Mouse (Mus musculus) CH12.LX (cell line): ENCODE results near the gene Hibch. TPM values are rescaled to one million over a fixed set of nuclear protein-coding genes. Genes with fewer than 3 reads are reported as not detected.
"Not testable (repeated sequence)": the region's sequence is repeated elsewhere in the genome, so short reads cannot be mapped to it uniquely, and the experiment has no call there.

Source experiments
- DNase-seq: peaks from one replicate; pipeline ENCODE4 v3.0.0-alpha.2; 2013; ENCODE audit errors: extremely low read depth
- H3K27ac ChIP-seq: 2 replicates; pipeline ENCODE4 v1.5.1; 2012; ENCODE audit warnings: low read depth, mild to moderate bottlenecking, control low read depth, moderate library complexity; ENCODE audit not compliant: insufficient read depth
- H3K27me3 ChIP-seq: replicated peaks from 2 replicates; pipeline ENCODE3; 2012; ENCODE audit warnings: inconsistent platforms
- H3K36me3 ChIP-seq, 2 experiments: replicated peaks in 1 of 2; 2 replicates each; pipeline versions ENCODE3 to v1.6.1; 2012; ENCODE audit warnings: inconsistent platforms in 1 of 2, low read length in 1 of 2, mild to moderate bottlenecking in 1 of 2, mixed read lengths in 1 of 2, moderate library complexity in 1 of 2; ENCODE audit not compliant: control insufficient read depth in 1 of 2, insufficient read depth in 1 of 2
- H3K4me1 ChIP-seq, 2 experiments: 2 replicates each; pipeline ENCODE4 v1.6.1; 2012; ENCODE audit warnings: inconsistent platforms in 1 of 2, moderate library complexity in 1 of 2; ENCODE audit not compliant: insufficient read depth in 2 of 2, control insufficient read depth in 1 of 2
- H3K4me2 ChIP-seq: 2 replicates; pipeline ENCODE4 v1.6.1; 2012; ENCODE audit warnings: low read depth, mild to moderate bottlenecking, control low read depth; ENCODE audit not compliant: poor library complexity, insufficient read depth, severe bottlenecking
- H3K4me3 ChIP-seq, 3 experiments: fragments of 150-350 bp in 1 of 3; sonication (generic) in 1 of 3; replicated peaks in 1 of 3; 2 replicates each; pipeline versions ENCODE3 to v1.5.1; 2011 to 2012; ENCODE audit warnings: low read depth in 2 of 3, low read length in 2 of 3, mild to moderate bottlenecking in 2 of 3, moderate library complexity in 2 of 3, control low read depth in 1 of 3, improper control_type of control experiment in 1 of 3, inconsistent platforms in 1 of 3, mixed read lengths in 1 of 3; ENCODE audit not compliant: poor library complexity in 1 of 3
- H3K79me2 ChIP-seq: replicated peaks from 2 replicates; pipeline ENCODE4 v1.6.1; 2012; ENCODE audit warnings: mild to moderate bottlenecking, moderate library complexity; ENCODE audit not compliant: control insufficient read depth, poor library complexity, insufficient read depth, severe bottlenecking; ENCODE audit errors: extremely low read depth
- H3K9ac ChIP-seq: 2 replicates; pipeline ENCODE4 v1.6.1; 2012; ENCODE audit warnings: low read depth, mild to moderate bottlenecking, control low read depth, moderate library complexity; ENCODE audit not compliant: insufficient read depth
- H3K9me3 ChIP-seq: replicated peaks from 2 replicates; pipeline ENCODE3; 2012; ENCODE audit warnings: low read length, inconsistent platforms, mixed read lengths
- CTCF ChIP-seq, 2 experiments: IDR thresholded peaks in 1 of 2; conservative IDR thresholded peaks in 1 of 2; 2 replicates each; pipeline ENCODE4 v1.5.1; 2011 to 2012; ENCODE audit warnings: low read depth in 2 of 2, low read length in 2 of 2, improper control_type of control experiment in 1 of 2, inconsistent platforms in 1 of 2, mild to moderate bottlenecking in 1 of 2, moderate library complexity in 1 of 2
- EP300 ChIP-seq: IDR thresholded peaks from 2 replicates; pipeline ENCODE4 v1.6.1; 2011; ENCODE audit warnings: low read length, improper control_type of control experiment
- HCFC1 ChIP-seq: IDR thresholded peaks from 2 replicates; pipeline ENCODE4 v1.6.1; 2012; ENCODE audit warnings: low read depth, mild to moderate bottlenecking, inconsistent platforms, low read length, improper control_type of control experiment
- JUN ChIP-seq: IDR thresholded peaks from 2 replicates; pipeline ENCODE4 v1.6.1; 2011; ENCODE audit warnings: low read depth, mild to moderate bottlenecking, low read length, improper control_type of control experiment, moderate library complexity; ENCODE audit not compliant: insufficient read depth
- JUND ChIP-seq: conservative IDR thresholded peaks from 2 replicates; pipeline ENCODE4 v1.6.1; 2011; ENCODE audit warnings: low read depth, low read length, improper control_type of control experiment
- KAT2A ChIP-seq: IDR thresholded peaks from 2 replicates; pipeline ENCODE4 v1.6.1; 2012; ENCODE audit warnings: low read length, improper control_type of control experiment, inconsistent platforms; ENCODE audit not compliant: insufficient replicate concordance
- MAFK ChIP-seq: IDR thresholded peaks from 2 replicates; pipeline ENCODE4 v1.6.1; 2011; ENCODE audit warnings: low read length, improper control_type of control experiment; ENCODE audit not compliant: insufficient replicate concordance
- MAX ChIP-seq: IDR thresholded peaks from 2 replicates; pipeline ENCODE4 v1.6.1; 2011; ENCODE audit warnings: low read length, improper control_type of control experiment
- MYC ChIP-seq: IDR thresholded peaks from 2 replicates; pipeline ENCODE4 v1.6.1; 2011; ENCODE audit warnings: low read depth, mild to moderate bottlenecking, improper control_type of control experiment, low read length
- NELFE ChIP-seq: IDR thresholded peaks from 2 replicates; pipeline ENCODE4 v1.6.1; 2011; ENCODE audit warnings: low read depth, low read length, improper control_type of control experiment
- NRF1 ChIP-seq: IDR thresholded peaks from 2 replicates; pipeline ENCODE4 v1.6.1; 2014; ENCODE audit warnings: low read depth, mild to moderate bottlenecking, inconsistent platforms, low read length, improper control_type of control experiment, moderate library complexity
- PAX5 ChIP-seq: IDR thresholded peaks from 2 replicates; pipeline ENCODE4 v1.6.1; 2012; ENCODE audit warnings: low read length, inconsistent platforms, mixed read lengths
- POLR2A ChIP-seq: IDR thresholded peaks from 2 replicates; pipeline ENCODE4 v1.6.1; 2011; ENCODE audit warnings: low read depth, mild to moderate bottlenecking, improper control_type of control experiment, low read length
- POLR2AphosphoS2 ChIP-seq: IDR thresholded peaks from 2 replicates; pipeline ENCODE4 v1.6.1; 2011; ENCODE audit warnings: low read depth, low read length, improper control_type of control experiment
- RAD21 ChIP-seq: IDR thresholded peaks from 2 replicates; pipeline ENCODE4 v1.6.1; 2011; ENCODE audit warnings: low read depth, mild to moderate bottlenecking, low read length, improper control_type of control experiment, moderate library complexity
- RCOR1 ChIP-seq: conservative IDR thresholded peaks from 2 replicates; pipeline ENCODE4 v1.6.1; 2012; ENCODE audit warnings: low read depth, mild to moderate bottlenecking, inconsistent platforms, low read length, improper control_type of control experiment
- SMC3 ChIP-seq: IDR thresholded peaks from 2 replicates; pipeline ENCODE4 v1.6.1; 2011; ENCODE audit warnings: low read depth, low read length, improper control_type of control experiment
- TCF12 ChIP-seq: IDR thresholded peaks from 2 replicates; pipeline ENCODE4 v1.6.1; 2014; ENCODE audit warnings: low read depth, mild to moderate bottlenecking, inconsistent platforms, low read length, improper control_type of control experiment
- UBTF ChIP-seq: IDR thresholded peaks from 2 replicates; pipeline ENCODE4 v1.6.1; 2012; ENCODE audit warnings: low read depth, mild to moderate bottlenecking, inconsistent platforms, low read length, improper control_type of control experiment, moderate library complexity
- ZNF384 ChIP-seq: IDR thresholded peaks from 2 replicates; pipeline ENCODE4 v1.6.1; 2012; ENCODE audit warnings: low read depth, low read length, improper control_type of control experiment, inconsistent platforms
- dilution Hi-C: fragments of 300-500 bp; cut with MboI; formaldehyde crosslinking; loops from 2 replicates; pipeline ENCODE4 v1.14.3; 2020; ENCODE audit warnings: low sequenced_read_pairs; ENCODE audit not compliant: extremely low pct_unique_long_range_greater_than_20kb, extremely low pct_ligation_motif_present
- in situ Hi-C: fragments of 300-500 bp; cut with MboI; formaldehyde crosslinking; loops from 3 replicates; pipeline ENCODE4 v1.14.3; 2019; ENCODE audit warnings: low sequenced_read_pairs, low pct_ligation_motif_present, low pct_unique_long_range_greater_than_20kb, mixed read lengths
- polyA plus RNA-seq: library from polyadenylated mRNA; unstranded; fragments of >175 nt; gene quantifications from 2 replicates; pipeline ENCODE4 v1.2.1, GENCODE M21; 2012; ENCODE audit warnings: low read depth; ENCODE audit not compliant: insufficient read length
- total RNA-seq, 2 experiments: library from RNA; depleted of rRNA; stranded (reverse); fragments of 300-350 nt in 1 of 2; fragments of >200 nt in 1 of 2; gene quantifications; 2 replicates each; pipeline ENCODE4 v1.2.3; 2012 to 2014

The Hibch gene
- total and polyA plus RNA-seq, 3 experiments = 17.1 to 32.3 (median 20.6) TPM

DNA sequence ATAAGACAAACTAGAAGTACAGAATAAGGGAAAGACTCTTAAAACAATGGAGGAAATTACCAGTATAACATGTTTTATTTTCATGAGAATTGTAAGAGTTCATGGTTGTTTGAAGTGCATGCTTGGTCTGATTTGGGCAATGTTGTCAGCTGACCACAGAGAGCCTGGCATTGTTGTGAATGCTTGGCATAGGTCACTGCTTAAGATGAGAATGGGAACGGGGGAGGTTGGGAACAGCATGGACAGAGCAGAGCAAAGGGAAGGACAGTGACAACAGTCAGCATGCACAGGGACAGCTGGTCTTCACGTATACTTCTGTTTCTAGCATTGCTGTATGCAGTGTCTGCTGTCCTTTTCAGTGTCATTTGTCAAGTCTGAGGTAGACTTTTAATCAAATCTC is 39.5 kb downstream of the Hibch start:
- TF ChIP-seq UBTF = no peak
- TF ChIP-seq TCF12 = no peak
- TF ChIP-seq POLR2AphosphoS2 = no peak
- no peak for TF ChIP-seq RCOR1
- no peak for TF ChIP-seq NRF1
- no peak for TF ChIP-seq JUN
- TF ChIP-seq SMC3 = no peak
- no peak for TF ChIP-seq PAX5
- TF ChIP-seq EP300 = no peak
- no peak for TF ChIP-seq MAX
- TF ChIP-seq ZNF384 = no peak
- TF ChIP-seq RAD21 = no peak
- H3K36me3 ChIP-seq = peaks cover 0 to 22% of the 10 kb centered on the region in 2 experiments
- no peak overlapping the region for H3K4me2 ChIP-seq
- no peak for DNase-seq
- H3K9me3 ChIP-seq = no peaks in the 10 kb centered on the region
- H3K9ac ChIP-seq = no peak overlapping the region
- no peak overlapping the region for H3K4me3 ChIP-seq
- H3K27me3 ChIP-seq = no peaks in the 10 kb centered on the region
- in situ Hi-C loops = no loop called here
- dilution Hi-C loops = no loop called here
- H3K79me2 ChIP-seq = no peaks in the 10 kb centered on the region
- peaks cover 0 to 8% of the 10 kb centered on the region in 2 experiments; a peak in 1 of 4 replicates for H3K4me1 ChIP-seq
- no peak overlapping the region for H3K27ac ChIP-seq

- Histone ChIP-seq H3K9ac (no peak overlapping the region), H3K4me2 (no peak overlapping the region), H3K4me1 (no peaks in the 10 kb centered on the region), H3K27me3 (no peaks in the 10 kb centered on the region), H3K4me3 (no peak overlapping the region), H3K9me3 (no peaks in the 10 kb centered on the region), H3K79me2 (no peaks in the 10 kb centered on the region), H3K27ac (no peak overlapping the region), H3K36me3 (peaks cover 2 to 10% of the 10 kb centered on the region in 2 experiments)
- dilution Hi-C loops = no loop called here
- no peak for DNase-seq
- in situ Hi-C loops = no loop called here
- TF ChIP-seq POLR2A (no peak), MYC (no peak), RAD21 (no peak)
Measured at GRCm38 (mm10) chr1:52909783-52910182, 65.1 kb downstream of the Hibch start.

GRCm38 (mm10) chr1:52916655-52917054 is 71.9 kb downstream of the Hibch start:
- in situ Hi-C loops (no loop called here), dilution Hi-C loops (no loop called here)
- Histone ChIP-seq H3K4me3 (no peak overlapping the region), H3K4me2 (no peak overlapping the region), H3K36me3 (peaks cover 0 to 6% of the 10 kb centered on the region in 2 experiments), H3K27me3 (no peaks in the 10 kb centered on the region)
- no peak for TF ChIP-seq JUND
- TF ChIP-seq KAT2A = no peak
- TF ChIP-seq MAX = no peak
- TF ChIP-seq MAFK = peak; percentile 35; the same call in 1 of the 2 replicates
- TF ChIP-seq TCF12 = no peak
- no peak for TF ChIP-seq HCFC1
- no peak for TF ChIP-seq NELFE
- TF ChIP-seq CTCF (conservative IDR thresholded peaks at IDR 0.05 in 1 of 2, IDR thresholded peaks at IDR 0.05 in 1 of 2; ENCODE audit: low read depth in 2 of 2, low read length in 2 of 2) = no peak
- TF ChIP-seq, all 38 proteins: peak for 1
- DNase-seq = no peak
- Histone ChIP-seq H3K9ac (no peak overlapping the region), H3K27ac (no peak overlapping the region), H3K79me2 (no peaks in the 10 kb centered on the region), H3K4me1 (peaks cover 0 to 4% of the 10 kb centered on the region in 2 experiments; a peak in 1 of 4 replicates), H3K9me3 (no peaks in the 10 kb centered on the region)

DNA sequence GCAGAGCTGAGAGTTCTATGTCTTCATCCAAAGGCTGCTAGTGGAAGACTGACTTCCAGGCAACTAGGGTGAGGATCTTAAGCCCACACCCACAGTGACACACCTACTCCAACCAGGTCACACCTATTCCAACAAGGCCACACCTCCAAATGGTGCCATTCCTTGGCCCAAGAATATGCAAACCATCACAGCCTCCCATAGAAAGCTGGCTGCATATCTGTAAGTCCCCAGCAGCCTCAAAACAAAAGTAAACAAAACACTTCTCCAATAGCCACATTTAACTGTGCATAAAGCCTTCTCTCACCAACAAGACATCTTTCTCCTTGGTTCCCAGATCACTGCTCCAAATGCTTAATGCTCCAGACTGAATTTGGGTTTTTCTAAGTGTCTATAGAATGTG is 74.2 kb downstream of the Hibch start:
- H3K4me1 ChIP-seq, H3K9ac ChIP-seq, dilution Hi-C loops, H3K9me3 ChIP-seq, DNase-seq, H3K27ac ChIP-seq, H3K27me3 ChIP-seq, H3K4me2 ChIP-seq, H3K4me3 ChIP-seq, H3K79me2 ChIP-seq, in situ Hi-C loops, H3K36me3 ChIP-seq: not testable (repeated sequence)
